Mouse (Mus musculus) left cerebral cortex, adult 11 months (tissue): ENCODE measurements around the gene Smim15.

Source experiments
- DNase-seq: peaks from one replicate; pipeline ENCODE4 v3.0.0; 2022; ENCODE audit warnings: low spot score

Gene Smim15

GRCm38 (mm10) chr13:108062900-108063299, 18.7 kb downstream of the Smim15 start:
- DNase-seq = no peak

DNA sequence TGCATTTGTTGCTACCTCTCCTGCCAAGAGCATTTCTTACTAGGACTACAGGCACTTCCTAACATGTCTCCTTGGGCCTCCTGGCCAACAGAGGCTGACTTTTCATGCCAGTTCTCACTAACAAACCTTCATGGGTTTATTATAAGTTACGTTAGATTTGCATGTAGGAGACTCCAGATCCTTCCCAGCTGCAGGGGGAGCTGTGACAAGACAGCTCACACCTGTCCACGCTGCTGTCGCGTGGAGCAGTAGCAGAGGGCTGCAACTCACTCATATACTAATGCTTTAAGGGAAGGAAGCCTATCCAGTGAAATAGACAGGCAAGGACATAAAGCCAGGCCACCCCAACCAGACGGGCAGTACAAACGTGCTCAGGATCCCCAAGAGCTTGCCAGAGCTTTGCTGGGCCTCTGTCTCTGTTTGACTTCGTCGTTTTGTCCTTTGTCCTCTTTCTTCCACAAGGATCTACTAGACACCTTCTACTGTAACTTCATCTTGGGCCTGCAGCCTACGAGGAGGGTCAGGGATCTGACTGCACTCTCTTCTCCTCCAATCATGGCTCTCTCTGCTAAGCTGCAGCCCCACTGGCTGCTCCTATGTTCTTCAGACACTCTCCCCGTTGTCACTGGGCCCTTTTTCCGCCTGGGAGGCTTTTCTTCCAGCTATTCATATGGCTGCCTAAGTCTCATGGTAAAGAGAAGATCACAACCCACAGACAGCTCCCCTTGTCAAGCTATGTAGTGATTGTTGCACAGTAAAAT, 19.3 kb downstream of the Smim15 start:
- no peak for DNase-seq

- DNase-seq = no peak
Measured at GRCm38 (mm10) chr13:108064331-108064730, 20.1 kb downstream of the Smim15 start.

DNA sequence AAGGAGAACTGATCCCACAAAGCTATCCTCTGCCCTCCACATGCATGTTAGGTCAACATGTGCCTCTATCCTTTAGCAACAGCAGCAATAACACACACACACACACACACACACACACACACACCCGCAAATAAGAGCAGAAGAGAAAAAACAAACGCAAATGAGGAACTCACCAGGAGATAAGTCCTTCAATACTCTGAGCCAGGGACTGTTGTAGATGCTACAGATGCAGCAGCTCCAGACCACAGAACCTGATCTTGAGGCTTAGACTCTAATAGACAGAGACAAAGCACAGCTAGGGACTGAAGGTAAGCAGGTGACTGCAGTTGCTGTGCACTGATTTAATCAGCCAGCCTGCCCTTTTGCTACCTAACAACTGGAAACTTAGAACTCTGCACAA, 21.8 kb downstream of the Smim15 start:
- no peak for DNase-seq

DNA sequence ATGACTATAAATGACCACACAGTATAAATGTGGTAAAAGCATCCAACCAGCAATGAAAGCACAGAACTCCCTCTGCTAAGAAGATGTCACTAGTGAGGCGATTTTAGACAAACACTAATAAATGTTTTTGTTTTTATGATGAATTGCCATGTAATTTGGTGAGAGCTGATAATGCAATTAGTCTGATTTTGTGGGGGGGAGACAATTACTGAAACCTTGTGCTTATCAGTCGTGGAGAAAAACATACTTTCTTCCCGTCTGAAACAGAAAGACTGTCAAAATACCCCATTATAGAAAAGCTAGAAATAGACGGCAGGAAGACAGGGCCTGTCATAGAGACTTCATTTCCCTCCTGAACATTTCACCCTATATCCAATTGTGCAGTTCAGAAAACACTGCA, 24.9 kb downstream of the Smim15 start:
- DNase-seq = no peak

DNA sequence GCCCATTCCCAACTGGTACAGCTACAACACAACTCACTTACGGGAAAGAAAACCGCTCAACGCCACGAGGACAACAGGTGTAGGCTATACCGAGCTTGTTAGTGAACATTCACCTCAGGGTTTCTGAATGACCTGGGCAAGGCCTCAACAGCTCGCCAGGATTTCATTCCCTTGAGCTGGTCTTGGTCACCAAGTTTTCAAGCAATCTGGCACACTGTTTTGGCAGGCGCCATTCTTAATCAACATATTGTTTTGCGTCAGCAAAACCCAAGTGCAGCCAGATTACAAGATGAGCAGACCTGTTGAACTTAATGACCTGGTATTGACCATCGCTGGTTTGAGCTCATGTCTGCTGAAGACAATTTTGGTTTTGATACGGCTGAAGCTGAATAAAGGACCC, 25.9 kb downstream of the Smim15 start:
- DNase-seq = no peak

DNA sequence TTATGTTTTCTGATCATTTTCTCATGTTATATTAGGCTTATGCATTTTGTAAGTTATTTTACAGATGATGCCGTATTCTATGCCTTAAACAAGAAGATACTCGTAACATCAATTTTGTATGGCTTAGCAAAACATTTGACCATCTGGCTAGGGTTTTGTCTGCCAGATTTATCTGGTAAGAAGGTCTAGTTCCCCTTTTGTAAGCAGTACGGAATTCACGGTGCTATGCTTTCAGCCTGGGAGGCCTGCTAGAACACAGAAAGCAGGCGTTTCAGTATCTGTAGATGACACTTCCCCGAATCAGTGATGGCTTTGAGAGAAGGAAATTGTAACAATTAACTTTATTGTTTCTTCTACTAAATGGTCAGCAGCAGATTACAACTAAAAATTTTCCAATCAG, 33.2 kb downstream of the Smim15 start:
- no peak for DNase-seq

DNA sequence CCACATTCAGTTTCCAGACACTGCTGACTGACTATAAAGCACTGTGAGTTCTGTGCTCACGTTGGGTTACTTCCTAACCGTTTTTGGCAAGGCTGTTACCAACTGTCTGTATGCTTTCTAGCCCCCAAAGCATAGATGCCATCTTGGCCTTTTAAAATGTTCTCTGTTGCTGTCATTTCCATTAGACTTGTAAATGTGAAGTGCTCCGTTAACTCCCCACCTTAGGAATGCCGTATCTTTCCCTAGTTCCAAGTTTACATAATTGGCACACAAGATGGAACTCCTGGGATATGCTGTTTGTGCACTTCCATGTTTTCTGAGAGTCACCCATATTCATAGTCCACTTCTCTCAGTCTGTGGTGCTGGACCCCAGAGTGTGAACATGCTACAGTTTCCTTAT, 33.7 kb downstream of the Smim15 start:
- no peak for DNase-seq

DNA sequence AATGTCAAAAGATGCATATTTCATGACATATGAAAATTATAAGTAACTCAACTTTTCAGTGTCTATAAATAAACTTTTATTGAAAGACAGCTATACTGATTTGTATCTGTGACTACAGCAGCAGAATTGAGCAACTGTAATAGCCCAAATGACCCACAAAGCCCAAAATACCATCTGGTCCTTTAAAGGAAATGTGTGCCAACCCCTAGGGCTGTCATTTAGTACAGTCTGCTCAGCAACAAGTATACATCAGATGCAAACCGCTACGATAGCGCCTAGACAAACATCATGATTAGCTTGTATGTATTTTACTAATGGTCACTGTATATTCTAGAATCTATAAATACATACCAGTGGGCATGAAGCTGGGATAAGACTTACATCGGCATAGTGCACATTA, 39.8 kb downstream of the Smim15 start:
- no peak for DNase-seq

DNA sequence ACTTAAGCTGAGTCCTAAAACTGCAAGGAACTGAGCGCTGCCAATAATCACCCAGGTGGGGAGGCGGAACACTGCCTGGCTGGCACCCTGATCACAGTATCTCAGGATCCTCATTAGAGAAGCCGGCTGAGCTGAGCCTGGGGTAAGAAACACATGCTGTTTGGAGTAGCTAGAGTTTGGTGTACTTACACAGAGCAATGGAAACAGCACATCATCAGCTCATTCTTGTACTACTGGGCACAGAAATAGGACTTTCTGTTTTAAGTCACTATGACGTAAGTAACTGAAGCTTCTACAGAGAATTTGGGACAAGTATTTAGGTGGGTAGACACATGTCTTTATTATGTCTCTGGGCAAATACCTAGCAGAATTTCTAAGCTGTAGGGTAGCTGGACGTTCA, 41.8 kb downstream of the Smim15 start:
- no peak for DNase-seq

GRCm38 (mm10) chr13:108086724-108087123, 42.5 kb downstream of the Smim15 start:
- no peak for DNase-seq

DNA sequence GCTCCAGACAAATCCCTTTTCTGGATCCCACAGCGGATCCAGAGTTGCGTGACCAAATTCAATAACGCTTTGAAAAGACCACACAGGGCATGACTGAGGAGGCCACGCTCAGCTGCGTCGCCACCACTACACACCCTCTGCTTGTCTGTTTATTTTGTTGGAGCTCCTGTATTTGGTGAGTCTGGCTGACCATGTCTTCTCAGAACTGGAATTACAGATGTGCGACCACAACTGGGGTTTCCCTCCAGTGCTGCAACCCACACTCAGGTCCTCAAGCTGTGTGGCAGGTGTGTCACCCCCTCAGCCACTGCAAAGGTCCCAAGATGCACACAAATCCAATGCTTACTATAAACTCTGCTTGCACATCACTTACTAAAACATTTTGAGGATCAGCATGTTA, 48.0 kb downstream of the Smim15 start:
- DNase-seq = no peak

DNA sequence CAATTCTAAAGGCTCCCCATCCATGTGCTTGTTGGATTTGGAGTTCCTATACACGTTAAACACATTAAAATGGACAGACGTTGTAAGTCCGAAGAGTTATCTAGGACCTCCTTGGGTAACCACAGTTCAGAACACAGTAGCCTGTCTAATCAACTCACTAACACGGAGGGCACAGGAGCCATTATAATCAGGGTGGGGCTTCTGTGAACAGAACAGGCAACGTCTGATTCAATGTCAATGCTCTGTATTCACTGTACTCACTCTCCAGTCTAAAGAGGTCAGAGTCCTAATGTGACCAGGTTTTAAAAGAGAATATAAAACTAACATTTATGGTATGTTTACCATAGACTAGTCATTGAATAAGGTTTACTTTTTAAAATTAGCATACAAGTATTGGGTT, 50.4 kb downstream of the Smim15 start:
- no peak for DNase-seq

- DNase-seq = peak; percentile 28
Measured at GRCm38 (mm10) chr13:108095617-108096016, 51.4 kb downstream of the Smim15 start.

GRCm38 (mm10) chr13:108096446-108096845, 52.2 kb downstream of the Smim15 start:
- no peak for DNase-seq
